Mouse (Mus musculus) limb, embryonic 15.5 days (tissue): ENCODE data around the gene Zc2hc1b. TPM values are rescaled to one million over a fixed set of nuclear protein-coding genes. Genes with fewer than 3 reads are reported as not detected.
"Not testable (repeated sequence)": the region's sequence is repeated elsewhere in the genome, so short reads cannot be mapped to it uniquely, and the experiment has no call there.

Experiments used
- ATAC-seq: fragments of 200-750 bp; cut with Nextera tagmentation; 2 replicates; pipeline ENCODE4 v1.8.0; 2017; ENCODE audit warnings: low read depth, moderate TSS enrichment; ENCODE audit not compliant: insufficient number of reproducible peaks, low FRiP score, low TSS enrichment
- H3K27ac ChIP-seq: fragments of 300-500 bp; sonication (generic); 2 replicates; pipeline ENCODE4 v1.5.1; 2015; ENCODE audit warnings: moderate library complexity, mild to moderate bottlenecking, inconsistent platforms
- H3K27me3 ChIP-seq: fragments of 300-500 bp; sonication (generic); 2 replicates; pipeline ENCODE4 v1.6.1; 2015; ENCODE audit warnings: inconsistent platforms
- H3K36me3 ChIP-seq: fragments of 300-500 bp; sonication (generic); 2 replicates; pipeline ENCODE4 v1.6.1; 2015; ENCODE audit warnings: inconsistent platforms
- H3K4me1 ChIP-seq: fragments of 300-500 bp; sonication (generic); 2 replicates; pipeline ENCODE4 v1.6.1; 2015; ENCODE audit warnings: inconsistent platforms
- H3K4me2 ChIP-seq: fragments of 300-500 bp; sonication (generic); 2 replicates; pipeline ENCODE4 v1.6.1; 2015; ENCODE audit warnings: mild to moderate bottlenecking, inconsistent platforms
- H3K4me3 ChIP-seq: fragments of 300-500 bp; sonication (generic); 2 replicates; pipeline ENCODE4 v1.5.1; 2015; ENCODE audit warnings: mild to moderate bottlenecking, inconsistent platforms
- H3K9ac ChIP-seq: fragments of 300-500 bp; sonication (generic); 2 replicates; pipeline ENCODE4 v1.6.1; 2015; ENCODE audit warnings: inconsistent platforms
- H3K9me3 ChIP-seq: fragments of 300-500 bp; sonication (generic); 2 replicates; pipeline ENCODE4 v1.6.1; 2016; ENCODE audit warnings: inconsistent platforms
- WGBS: fragments of 180-500 bp; shearing (Covaris S2); methylation state at CpG from one replicate; pipeline ENCODE4 v1.1.7; 2015; 5-methylcytosine and 5-hydroxymethylcytosine counted together
- polyA plus RNA-seq: library from polyadenylated mRNA; unstranded; fragments of >200 nt; fragmentation: Nextera tagmentation; extraction: Ambion mirVana; gene quantifications from 2 replicates; pipeline ENCODE4 v1.2.1, GENCODE M21; 2015

Gene Zc2hc1b
- polyA plus RNA-seq, 1 experiment from 2014 or later = not detected

GRCm38 (mm10) chr10:13200862-13201261 lies 23.0 kb upstream of the Zc2hc1b start:
- Histone ChIP-seq H3K9me3 (no peaks in the 10 kb centered on the region), H3K4me1 (0 out of 2 replicates have a peak, but pooled peaks cover 4% of the 10 kb centered on the region), H3K4me2 (no peak overlapping the region), H3K27ac (no peak overlapping the region), H3K27me3 (no peaks in the 10 kb centered on the region), H3K36me3 (no peaks in the 10 kb centered on the region), H3K4me3 (no peak overlapping the region), H3K9ac (no peak overlapping the region)
- no peak for ATAC-seq
- 89% methylated on average over 3 of the region's 3 CpGs for WGBS

- H3K4me2 ChIP-seq = no peak overlapping the region
- ATAC-seq = no peak
- WGBS = 91% methylated on average over 1 of the region's 1 CpGs
These were observed 21.4 kb upstream of the Zc2hc1b start for GRCm38 (mm10) chr10:13199234-13199633.

GRCm38 (mm10) chr10:13196872-13197507 lies 19.2 kb upstream of the Zc2hc1b start:
- peaks cover 9% of the 10 kb centered on the region for H3K4me1 ChIP-seq
- H3K27ac ChIP-seq = peak overlapping the region; percentile 70; the same call in 1 of the 2 replicates
- WGBS = 59% methylated on average over 8 of the region's 8 CpGs
- peak; percentile 68; the same call in 1 of the 2 replicates for ATAC-seq
- no peak overlapping the region for H3K9ac ChIP-seq
- no peaks in the 10 kb centered on the region for H3K27me3 ChIP-seq
- no peak overlapping the region for H3K4me3 ChIP-seq
- no peak overlapping the region for H3K4me2 ChIP-seq
- no peaks in the 10 kb centered on the region for H3K36me3 ChIP-seq
- no peaks in the 10 kb centered on the region for H3K9me3 ChIP-seq

More at GRCm38 (mm10) chr10:13199234-13199633, 21.4 kb upstream of the Zc2hc1b start:
- 0 out of 2 replicates have a peak, but pooled peaks cover 4% of the 10 kb centered on the region for H3K4me1 ChIP-seq
- no peak overlapping the region for H3K27ac ChIP-seq
- H3K4me3 ChIP-seq = no peak overlapping the region
- no peak overlapping the region for H3K9ac ChIP-seq
- no peaks in the 10 kb centered on the region for H3K27me3 ChIP-seq
- no peaks in the 10 kb centered on the region for H3K36me3 ChIP-seq
- H3K9me3 ChIP-seq = no peaks in the 10 kb centered on the region

DNA sequence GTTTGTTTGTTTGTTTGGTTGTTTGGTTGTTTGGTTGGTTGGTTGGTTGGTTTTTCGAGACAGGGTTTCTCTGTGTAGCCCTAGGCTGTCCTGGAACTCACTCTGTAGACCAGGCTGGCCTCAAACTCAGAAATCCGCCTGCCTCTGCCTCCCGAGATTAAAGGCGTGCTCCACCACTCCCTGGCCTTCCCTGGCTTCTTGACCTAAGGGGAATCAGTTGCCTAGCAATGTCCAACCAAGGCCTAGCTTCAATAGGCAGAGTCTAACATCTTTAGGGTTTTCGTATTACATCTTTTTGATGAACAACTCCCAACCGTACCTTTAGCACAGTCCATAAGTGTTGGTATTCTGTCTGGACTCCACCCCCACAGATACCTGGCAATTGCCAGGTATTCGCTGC lies 15.7 kb upstream of the Zc2hc1b start:
- not testable (repeated sequence) for H3K27ac ChIP-seq, H3K9me3 ChIP-seq, H3K9ac ChIP-seq, H3K27me3 ChIP-seq, ATAC-seq
- peaks cover 21% of the 10 kb centered on the region for H3K36me3 ChIP-seq
- peak overlapping the region; percentile 88 for H3K4me3 ChIP-seq
- H3K4me1 ChIP-seq = peaks cover 10% of the 10 kb centered on the region
- WGBS = 83% methylated on average over 7 of the region's 7 CpGs
- H3K4me2 ChIP-seq = peak overlapping the region; percentile 71

DNA sequence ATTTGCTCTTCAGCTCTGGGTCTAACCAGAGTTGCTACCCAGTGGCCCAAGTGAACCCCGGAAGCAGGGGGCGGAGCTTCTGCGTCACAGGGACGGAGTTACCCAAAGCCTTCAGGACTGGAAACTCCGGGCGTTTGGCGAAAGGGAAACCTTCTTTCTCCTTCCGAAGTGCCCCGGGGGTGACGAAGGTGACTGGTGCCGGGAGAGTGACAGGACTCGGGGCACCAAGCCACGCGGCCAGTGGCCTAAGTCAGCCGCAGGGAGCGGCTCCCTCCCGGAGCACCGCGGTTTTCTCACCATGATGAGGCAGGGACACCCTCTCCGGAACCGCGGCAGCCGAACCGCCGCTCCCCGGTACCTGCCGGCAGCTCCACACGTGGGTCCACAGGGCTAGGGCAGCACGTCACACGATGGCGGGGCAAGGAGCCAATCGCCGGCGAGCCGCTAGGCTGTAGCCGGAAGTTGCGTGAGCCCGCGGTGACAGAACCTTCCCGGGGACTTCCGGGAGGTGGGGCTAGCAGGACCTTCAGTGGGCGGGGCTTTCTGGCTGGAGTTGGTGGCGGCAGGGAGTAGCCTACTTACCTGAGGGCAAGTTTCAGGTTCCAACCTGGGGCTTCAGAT lies 15.0 kb upstream of the Zc2hc1b start, which contains the start of gene Ltv1:
Gene Ltv1, minus strand, starts transcription at position 438 of the 621 bp plus-strand sequence.
- peak within 1 kb of the TSS; percentile 88 for H3K4me3 ChIP-seq
- H3K9ac ChIP-seq = peak within 1 kb of the TSS; percentile 75
- under 1% methylated on average over 37 of the region's 43 CpGs for WGBS
- H3K4me2 ChIP-seq = peak within 1 kb of the TSS; percentile 71
- no peaks in the 10 kb centered on the region for H3K27me3 ChIP-seq
- peak within 1 kb of the TSS; percentile 88 for H3K27ac ChIP-seq
- peak; percentile 91 for ATAC-seq
- peaks cover 10% of the 10 kb centered on the region for H3K4me1 ChIP-seq
- peaks cover 25% of the 10 kb centered on the region for H3K36me3 ChIP-seq
- no peaks in the 10 kb centered on the region for H3K9me3 ChIP-seq

GRCm38 (mm10) chr10:13189881-13190280 lies 12.1 kb upstream of the Zc2hc1b start:
- peaks cover 46% of the 10 kb centered on the region for H3K36me3 ChIP-seq

GRCm38 (mm10) chr10:13186754-13187153 lies 8.9 kb upstream of the Zc2hc1b start:
- 76% methylated on average over 3 of the region's 3 CpGs for WGBS
- no peak overlapping the region for H3K4me2 ChIP-seq
- H3K27ac ChIP-seq = no peak overlapping the region
- no peaks in the 10 kb centered on the region for H3K9me3 ChIP-seq
- ATAC-seq = no peak
- peaks cover 61% of the 10 kb centered on the region for H3K36me3 ChIP-seq
- peaks cover 4% of the 10 kb centered on the region for H3K4me1 ChIP-seq
- no peak overlapping the region for H3K9ac ChIP-seq
- no peak overlapping the region for H3K4me3 ChIP-seq
- no peaks in the 10 kb centered on the region for H3K27me3 ChIP-seq

More at GRCm38 (mm10) chr10:13189881-13190280, 12.1 kb upstream of the Zc2hc1b start:
- Histone ChIP-seq H3K4me1 (peaks cover 7% of the 10 kb centered on the region), H3K9me3 (no peaks in the 10 kb centered on the region), H3K9ac (no peak overlapping the region), H3K27ac (no peak overlapping the region), H3K4me2 (no peak overlapping the region), H3K27me3 (no peaks in the 10 kb centered on the region), H3K4me3 (no peak overlapping the region)
- no peak for ATAC-seq
- WGBS = 81% methylated on average over 5 of the region's 5 CpGs

DNA sequence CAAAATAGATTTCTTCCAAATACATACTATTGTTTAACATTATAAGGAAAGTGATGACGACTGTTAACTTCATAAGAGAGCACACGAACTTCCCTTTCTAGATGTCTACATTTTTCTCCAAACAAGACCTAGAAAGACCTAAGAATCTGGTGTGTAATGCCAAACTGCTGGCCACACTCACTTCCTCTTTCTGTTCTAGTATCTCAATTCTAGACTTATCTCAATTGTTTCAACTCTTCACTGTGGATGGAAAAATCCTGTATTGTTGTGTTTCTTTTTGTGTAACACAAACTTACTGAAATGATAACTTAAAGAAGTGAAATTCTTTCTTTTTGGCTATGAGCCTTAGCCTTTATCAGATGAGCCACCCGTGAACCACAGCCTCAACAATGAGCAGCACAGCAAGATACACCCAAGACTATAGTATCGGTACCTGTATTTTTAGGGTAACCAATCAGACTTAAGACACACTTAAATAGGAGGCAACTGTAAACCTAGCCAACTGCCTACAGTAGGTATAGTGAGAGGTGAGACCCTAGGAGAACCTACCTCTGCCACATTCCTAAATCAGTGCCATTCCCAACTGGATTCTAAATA lies 6.4 kb upstream of the Zc2hc1b start:
- no peak for ATAC-seq
- H3K36me3 ChIP-seq = peaks cover 68% of the 10 kb centered on the region

GRCm38 (mm10) chr10:13180211-13180610 lies 2.4 kb upstream of the Zc2hc1b start:
- H3K4me1 ChIP-seq = peaks cover 4% of the 10 kb centered on the region
- peaks cover 76% of the 10 kb centered on the region for H3K36me3 ChIP-seq

More for the DNA sequence above, 6.4 kb upstream of the Zc2hc1b start:
- no peak overlapping the region for H3K4me2 ChIP-seq
- no peak overlapping the region for H3K27ac ChIP-seq
- H3K9ac ChIP-seq = no peak overlapping the region
- no peaks in the 10 kb centered on the region for H3K9me3 ChIP-seq
- H3K4me3 ChIP-seq = no peak overlapping the region
- WGBS = 87% methylated on average over 4 of the region's 4 CpGs
- peaks cover 4% of the 10 kb centered on the region for H3K4me1 ChIP-seq
- H3K27me3 ChIP-seq = no peaks in the 10 kb centered on the region

GRCm38 (mm10) chr10:13175866-13176265 lies 2.0 kb downstream of the Zc2hc1b start:
- Histone ChIP-seq H3K4me3 (no peak overlapping the region), H3K9ac (no peak overlapping the region), H3K27me3 (no peaks in the 10 kb centered on the region), H3K36me3 (peaks cover 48% of the 10 kb centered on the region), H3K4me1 (peaks cover 18% of the 10 kb centered on the region), H3K9me3 (no peaks in the 10 kb centered on the region), H3K4me2 (no peak overlapping the region), H3K27ac (no peak overlapping the region)
- ATAC-seq = no peak
- WGBS = 86% methylated on average over 7 of the region's 7 CpGs

More at GRCm38 (mm10) chr10:13180211-13180610, 2.4 kb upstream of the Zc2hc1b start:
- Histone ChIP-seq H3K4me2 (no peak overlapping the region), H3K27me3 (no peaks in the 10 kb centered on the region), H3K9me3 (no peaks in the 10 kb centered on the region), H3K4me3 (no peak overlapping the region), H3K9ac (no peak overlapping the region), H3K27ac (no peak overlapping the region)
- no peak for ATAC-seq
- WGBS = 74% methylated on average over 7 of the region's 7 CpGs

DNA sequence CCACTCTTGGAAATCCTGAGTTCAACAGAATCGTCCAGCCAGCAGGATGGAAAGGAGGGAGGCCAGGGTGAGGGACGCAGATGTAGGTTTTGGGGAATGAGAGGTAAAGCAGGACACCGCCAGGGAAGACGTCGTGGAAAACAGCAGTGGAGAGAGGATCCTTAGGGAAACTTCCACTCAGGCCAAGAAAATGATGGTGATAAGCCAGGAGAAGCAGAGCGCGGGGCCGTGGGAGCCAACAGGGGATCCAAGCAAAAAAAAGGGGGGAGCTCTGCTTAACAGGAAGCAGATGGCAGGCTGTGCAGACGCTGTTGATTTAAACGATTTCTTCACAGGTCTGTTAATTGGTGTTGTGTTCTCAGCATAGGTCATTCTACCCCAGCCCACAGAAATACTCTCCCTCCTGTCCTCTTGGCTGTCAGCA lies 5.0 kb downstream of the Zc2hc1b start:
- no peak overlapping the region for H3K9ac ChIP-seq
- ATAC-seq = peak; percentile 74

DNA sequence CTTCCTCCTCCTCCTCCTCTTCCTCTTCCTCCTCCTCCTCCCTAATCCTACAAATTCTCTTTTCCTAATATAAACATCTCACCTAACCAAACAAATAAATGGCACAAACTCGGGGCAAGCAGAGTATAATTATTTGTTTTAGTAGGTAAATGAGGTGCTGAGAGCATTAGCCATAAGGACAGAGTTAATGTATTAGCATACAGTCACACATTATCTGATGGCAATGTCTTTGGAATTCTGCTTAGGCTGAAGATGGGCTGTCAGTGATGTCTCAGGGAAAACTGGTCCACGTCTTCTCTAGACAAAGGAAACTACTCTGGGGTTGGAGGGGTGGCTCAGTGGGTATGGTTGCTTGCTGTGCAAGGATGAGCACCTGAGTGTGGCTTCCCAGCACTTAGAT lies 6.4 kb downstream of the Zc2hc1b start:
- H3K4me2 ChIP-seq = no peak overlapping the region
- H3K36me3 ChIP-seq = peaks cover 6% of the 10 kb centered on the region; the same call in 1 of the 2 replicates
- peaks cover 31% of the 10 kb centered on the region for H3K4me1 ChIP-seq
- no peak overlapping the region for H3K4me3 ChIP-seq
- no peak overlapping the region for H3K9ac ChIP-seq
- H3K9me3 ChIP-seq = no peaks in the 10 kb centered on the region
- no peak for ATAC-seq
- WGBS = 41% methylated on average over 2 of the region's 2 CpGs
- H3K27ac ChIP-seq = peak overlapping the region; percentile 68
- no peaks in the 10 kb centered on the region for H3K27me3 ChIP-seq

More for the DNA sequence above, 5.0 kb downstream of the Zc2hc1b start:
- no peaks in the 10 kb centered on the region for H3K9me3 ChIP-seq
- peaks cover 31% of the 10 kb centered on the region for H3K4me1 ChIP-seq
- no peaks in the 10 kb centered on the region for H3K27me3 ChIP-seq
- no peak overlapping the region for H3K4me3 ChIP-seq
- peaks cover 18% of the 10 kb centered on the region for H3K36me3 ChIP-seq
- H3K4me2 ChIP-seq = no peak overlapping the region
- 27% methylated on average over 10 of the region's 10 CpGs for WGBS
- H3K27ac ChIP-seq = peak overlapping the region; percentile 78
